Mouse (Mus musculus) large intestine, adult 2 months (tissue): ENCODE results near the gene Katnbl1. TPM values are rescaled to one million over a fixed set of nuclear protein-coding genes. Genes with fewer than 3 reads are reported as not detected.

Experiments used
- DNase-seq: peaks from one replicate; pipeline ENCODE4 v3.0.0-alpha.2; 2012; ENCODE audit warnings: low read depth, low spot score
- WGBS: fragments of 180-500 bp; shearing (Covaris S2); methylation state at CpG from one replicate; pipeline ENCODE4 v1.1.7; 2018; 5-methylcytosine and 5-hydroxymethylcytosine counted together
- polyA plus RNA-seq: library from polyadenylated mRNA; depleted of rRNA; stranded (reverse); fragments of >200 nt; gene quantifications from 2 replicates; pipeline ENCODE4 v1.2.3, GENCODE M21; 2012; rRNA removed

The Katnbl1 gene
- 1.8 and 2.2 TPM in 2 replicates for polyA plus RNA-seq

DNA sequence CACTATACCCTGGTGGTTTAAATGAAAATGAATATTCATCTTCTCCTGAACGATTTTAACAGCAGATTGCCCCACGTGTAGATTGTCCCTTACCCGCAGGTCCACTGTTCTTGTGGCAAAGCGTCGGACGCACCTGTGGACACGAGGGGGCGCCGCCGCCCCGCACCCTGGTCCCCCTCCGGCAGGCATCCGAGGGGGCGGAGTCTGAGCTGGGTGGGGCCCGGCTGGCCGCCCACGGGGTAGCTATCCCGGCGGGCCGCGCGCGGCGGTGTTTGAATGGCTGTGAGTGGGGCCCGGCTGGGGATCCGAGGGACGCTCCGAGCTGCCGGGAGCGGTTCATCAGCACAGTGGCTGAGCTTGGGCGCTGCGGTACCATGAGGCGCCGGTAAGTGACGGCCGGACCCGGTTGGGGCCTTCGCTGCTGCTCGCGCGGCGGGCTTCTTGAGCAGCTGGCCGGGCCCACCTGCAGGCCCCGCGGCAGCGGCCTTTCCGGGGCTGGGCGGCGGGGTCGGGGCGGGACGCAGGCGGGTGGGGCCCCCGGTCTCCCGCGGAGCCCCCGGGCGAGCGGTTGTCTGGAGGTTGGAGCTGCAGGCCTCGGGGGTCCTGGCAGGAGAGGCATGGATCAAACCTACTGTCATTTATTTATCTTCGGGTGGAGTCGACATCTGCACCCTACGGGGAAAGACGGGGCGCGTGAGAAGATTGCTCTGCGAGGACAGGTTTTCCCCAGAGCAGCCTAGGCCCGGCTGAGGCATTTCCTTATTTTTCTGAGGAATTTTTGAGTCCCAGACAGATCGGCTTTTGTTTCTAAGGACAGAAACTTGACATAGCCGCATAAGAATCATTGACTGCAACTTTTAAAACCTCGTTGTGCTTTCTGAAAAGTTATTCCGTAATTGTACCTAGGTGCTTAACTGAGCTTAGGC, at the start of gene Katnbl1:
Katnbl1 (plus strand) TSS at position 239 of the 926 bp plus-strand sequence.
- DNase-seq = peak; percentile 75
- under 1% methylated on average over 72 of the region's 72 CpGs for WGBS

DNA sequence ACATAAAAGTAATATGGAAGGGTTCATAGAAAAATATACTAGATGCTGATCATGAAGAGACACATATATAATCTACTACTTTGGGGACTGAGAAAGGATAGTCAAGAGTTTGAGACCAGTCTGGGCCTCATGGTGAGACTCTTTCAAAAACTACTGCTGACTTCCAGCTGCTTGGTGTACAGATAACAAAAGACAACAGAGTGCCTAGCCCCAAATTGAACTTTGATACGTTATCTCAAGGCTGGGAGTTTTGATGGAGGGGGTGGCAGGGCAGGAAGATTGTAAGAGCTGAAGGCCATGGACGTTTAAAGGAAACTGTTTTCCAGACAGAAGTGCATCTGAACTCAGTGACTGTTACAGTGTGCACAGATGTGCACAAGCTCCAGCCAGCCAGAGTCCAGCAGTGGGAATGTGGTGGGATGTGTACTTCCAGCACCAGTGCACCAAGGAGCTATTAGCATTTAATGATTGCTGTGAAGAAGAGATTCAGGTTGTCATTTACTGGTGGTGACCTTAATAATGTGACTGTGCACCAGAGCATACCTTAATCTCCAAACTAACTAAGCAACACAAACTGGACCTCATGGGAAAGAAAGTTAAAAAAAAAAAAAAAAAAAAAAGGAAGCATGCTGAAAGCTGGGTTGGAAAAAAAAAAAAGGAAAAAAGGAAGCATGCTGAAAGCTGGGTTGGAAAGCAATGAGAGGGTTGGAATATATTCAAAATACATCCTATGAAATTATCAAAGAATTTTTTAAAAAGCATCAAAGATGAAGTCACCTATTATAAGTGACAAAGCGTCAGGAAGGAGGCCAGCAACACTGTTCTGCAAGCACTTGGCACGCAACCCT, 46.7 kb upstream of the Katnbl1 start:
- no peak for DNase-seq
- 41% methylated on average over 4 of the region's 4 CpGs for WGBS

DNA sequence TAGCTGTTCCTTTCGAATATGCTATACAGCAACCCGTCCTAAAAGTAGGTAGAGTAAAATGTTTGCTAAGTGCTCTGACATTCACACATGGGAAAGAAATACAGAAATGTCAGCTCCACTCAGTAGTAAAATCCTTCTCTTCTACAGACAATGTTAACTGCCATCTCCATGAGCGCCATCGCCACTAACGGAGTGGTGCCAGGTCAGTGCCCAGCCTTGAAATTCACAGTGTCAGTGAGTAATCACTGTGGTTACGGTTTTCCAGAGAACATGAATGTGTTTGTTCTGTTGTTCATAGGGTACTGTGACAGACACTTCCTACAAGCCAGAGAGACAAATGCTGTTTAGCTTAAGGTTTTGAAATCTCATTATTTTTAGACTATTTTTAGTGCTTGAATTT, 41.8 kb upstream of the Katnbl1 start:
- DNase-seq = no peak
- 92% methylated on average over 6 of the region's 6 CpGs for WGBS

DNA sequence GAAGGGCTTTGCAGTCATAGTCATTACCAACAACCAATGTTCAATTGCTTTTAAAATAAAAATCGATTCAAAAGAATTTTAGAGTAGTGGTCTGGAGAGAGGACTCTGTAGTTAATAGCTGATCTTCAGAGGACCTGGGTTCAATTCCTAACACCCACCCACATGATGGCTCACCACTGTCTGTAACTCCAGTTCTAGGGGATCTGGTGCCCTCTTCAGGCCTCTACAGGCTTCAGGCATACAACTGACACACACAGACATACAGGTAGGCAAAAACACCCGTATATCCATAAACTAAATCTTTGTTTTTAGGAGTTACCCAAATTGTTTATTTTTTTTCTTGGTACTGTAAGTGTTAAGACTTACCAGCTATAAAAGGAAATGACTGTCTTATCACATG, 39.3 kb upstream of the Katnbl1 start:
- WGBS = 83% methylated on average over 2 of the region's 2 CpGs
- no peak for DNase-seq

DNA sequence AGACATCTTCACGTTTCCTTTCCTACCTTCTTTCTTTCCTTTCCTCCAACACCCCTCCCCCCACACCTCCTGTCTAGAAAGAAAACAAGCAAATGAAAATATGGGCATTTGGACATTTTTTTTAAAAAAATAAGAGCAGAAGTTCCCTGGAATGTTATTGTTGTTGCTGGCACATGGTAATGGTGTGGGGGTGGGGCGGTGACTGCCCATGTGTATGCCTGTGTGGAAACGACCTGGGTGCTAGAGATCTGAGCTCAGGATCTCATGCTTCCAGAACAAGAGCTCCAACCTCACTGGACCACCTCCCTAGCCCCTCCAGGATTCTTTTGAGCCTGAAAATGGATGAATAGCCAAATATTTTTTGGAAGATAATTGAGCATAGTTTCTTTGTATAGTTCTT, 37.9 kb upstream of the Katnbl1 start:
- 64% methylated on average over 3 of the region's 3 CpGs for whole genome bisulfite sequencing
- no peak for DNase-seq

DNA sequence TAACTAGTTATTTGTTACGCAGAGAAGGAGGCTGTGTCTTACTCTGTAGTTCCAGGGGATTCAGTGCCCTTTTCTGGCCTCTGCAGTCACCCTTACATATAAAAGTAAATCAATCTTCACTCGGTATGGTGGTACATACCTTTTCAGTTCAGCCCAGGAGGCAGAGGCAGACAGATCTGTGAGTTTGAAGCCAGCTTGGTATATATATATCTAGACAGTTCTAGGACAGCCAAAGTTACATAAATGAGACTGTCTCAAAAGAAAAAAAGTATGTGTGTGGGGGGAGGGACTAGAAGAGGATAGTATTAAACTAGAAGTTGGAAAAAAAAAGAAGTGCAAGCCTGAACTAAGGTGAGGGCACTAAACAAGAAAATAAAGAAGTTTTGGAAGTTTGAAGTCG, 30.8 kb upstream of the Katnbl1 start:
- no peak for DNase-seq
- WGBS = 88% methylated on average over 3 of the region's 3 CpGs

DNA sequence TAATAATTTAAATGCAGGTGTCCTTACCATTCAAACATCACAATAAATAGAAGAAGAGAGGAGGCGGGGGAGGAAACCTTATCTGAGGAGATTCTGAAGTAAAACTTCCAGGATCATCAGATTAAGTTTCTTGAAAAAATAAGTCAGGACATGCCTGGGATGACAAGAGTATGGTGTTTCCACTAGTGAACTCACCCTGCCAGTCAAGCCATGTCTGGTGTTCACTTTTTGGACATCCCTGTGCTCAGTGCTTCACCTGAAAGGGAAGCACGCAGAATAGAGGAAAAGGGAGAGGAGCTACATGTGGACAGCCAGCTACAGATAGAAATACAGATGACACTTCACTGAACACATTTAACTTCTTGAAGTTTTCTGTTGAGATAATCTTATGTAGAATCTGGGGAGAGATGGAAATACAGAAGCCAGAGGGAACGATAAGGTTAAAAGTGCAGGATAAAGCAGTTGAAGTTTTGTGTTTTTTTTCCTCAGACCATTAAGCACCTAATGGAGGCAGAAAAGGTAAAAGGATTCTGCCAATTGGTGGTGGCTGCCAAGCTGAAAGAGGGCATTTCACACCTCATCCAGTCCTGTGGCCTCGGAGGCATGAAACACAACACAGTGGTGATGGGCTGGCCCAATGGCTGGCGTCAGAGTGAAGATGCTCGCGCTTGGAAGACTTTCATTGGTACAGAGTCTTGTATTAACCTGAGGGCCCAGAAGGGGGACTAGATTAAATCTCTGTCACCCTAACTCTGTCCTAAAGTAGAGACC, 25.1 kb upstream of the Katnbl1 start:
- DNase-seq = no peak
- WGBS = 88% methylated on average over 7 of the region's 7 CpGs

DNA sequence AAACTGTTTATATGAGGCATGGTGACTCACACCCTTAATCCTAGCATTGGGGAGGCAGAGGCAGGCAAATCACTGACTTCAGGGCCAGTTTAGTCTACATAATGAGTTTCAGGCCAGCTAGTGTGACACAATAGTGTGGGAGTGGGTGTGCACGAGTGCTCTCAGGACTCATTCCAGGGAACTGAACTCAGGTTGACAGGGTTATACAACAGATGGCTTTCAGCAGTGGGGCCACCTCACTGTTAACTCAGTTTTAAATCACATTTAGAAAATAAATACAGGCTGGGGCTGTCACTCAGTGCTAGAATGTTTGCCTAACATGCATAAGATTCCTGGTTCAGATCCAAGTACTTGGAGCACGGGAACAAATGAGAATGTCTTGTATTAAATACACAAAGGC, 19.4 kb upstream of the Katnbl1 start:
- WGBS = 58% methylated on average over 2 of the region's 2 CpGs

DNA sequence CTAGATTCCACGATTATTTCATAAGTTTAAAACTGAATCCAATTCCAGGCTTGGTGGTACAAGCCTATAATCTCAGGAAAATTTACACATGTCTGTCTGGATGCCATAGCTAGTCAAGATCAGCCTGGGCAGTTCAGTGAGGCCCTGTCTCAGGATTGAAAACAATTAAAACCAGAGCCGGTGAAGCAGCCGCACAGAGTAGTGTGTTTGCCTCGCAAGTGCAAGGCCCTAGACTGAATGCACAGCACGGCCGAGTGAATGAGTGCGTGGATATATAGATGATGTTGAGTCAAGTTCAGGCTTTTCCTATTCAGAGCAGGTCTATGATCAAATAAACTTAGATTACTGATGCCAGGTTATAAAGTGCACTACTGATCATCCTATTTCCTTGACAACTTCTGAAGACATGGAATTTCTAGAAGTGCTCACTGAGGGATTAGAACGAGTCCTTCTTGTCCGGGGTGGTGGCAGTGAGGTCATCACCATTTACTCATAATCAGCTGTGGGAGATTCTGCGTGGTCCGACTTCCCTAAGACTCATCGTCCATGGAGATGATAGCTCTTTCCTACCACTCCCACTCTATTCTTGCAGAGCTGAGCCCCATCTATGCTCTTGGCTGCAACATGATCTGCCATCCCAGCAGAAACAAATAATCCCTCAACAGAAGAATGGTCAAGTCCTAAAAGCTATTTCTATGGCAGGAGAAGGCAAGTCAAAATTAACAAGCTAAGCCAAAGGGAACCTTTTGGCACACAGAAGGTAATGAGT, 18.8 kb upstream of the Katnbl1 start:
- WGBS = 82% methylated on average over 12 of the region's 12 CpGs

More for the DNA sequence above, 19.4 kb upstream of the Katnbl1 start:
- no peak for DNase-seq

DNA sequence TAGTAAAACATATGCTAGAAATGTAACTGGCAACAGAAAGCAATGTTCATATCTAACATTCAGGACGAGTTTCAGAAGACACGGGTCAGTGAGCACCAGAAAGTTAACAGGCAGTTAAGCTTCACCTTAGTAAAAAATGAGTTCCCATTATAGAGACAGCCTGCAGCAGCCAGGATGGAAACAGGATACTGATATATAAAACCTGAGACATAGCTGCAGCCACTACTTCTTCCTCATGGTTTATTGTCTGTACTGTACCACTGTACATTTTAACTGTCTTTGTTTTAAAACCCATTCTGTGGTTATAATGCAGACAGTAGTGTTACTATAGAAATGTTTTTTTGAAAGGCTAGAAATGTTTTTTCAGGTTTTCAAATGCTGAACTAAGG, 18.2 kb upstream of the Katnbl1 start:
- WGBS = 84% methylated on average over 2 of the region's 2 CpGs
- DNase-seq = no peak

More for the DNA sequence above, 18.8 kb upstream of the Katnbl1 start:
- no peak for DNase-seq

DNA sequence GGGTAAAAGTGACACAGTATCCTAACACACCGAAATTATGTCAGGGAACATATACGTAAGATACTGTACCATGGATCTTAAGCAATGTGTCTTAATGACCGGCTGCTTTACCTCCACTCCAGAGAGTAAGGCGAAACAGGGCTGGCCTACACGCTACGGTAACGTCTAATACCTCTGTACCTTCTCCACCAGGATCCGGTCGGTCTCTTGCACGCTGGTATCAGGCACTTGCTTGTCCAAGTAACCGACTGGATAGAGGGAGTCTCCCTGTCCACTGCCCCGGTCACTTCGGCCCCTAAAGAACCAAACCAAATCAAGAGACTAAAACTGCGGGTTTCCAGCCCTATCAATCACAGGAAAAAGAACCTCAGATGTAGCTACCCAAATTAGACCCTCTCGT, 11.8 kb upstream of the Katnbl1 start:
- 8% methylated on average over 15 of the region's 15 CpGs for WGBS
- DNase-seq = no peak

DNA sequence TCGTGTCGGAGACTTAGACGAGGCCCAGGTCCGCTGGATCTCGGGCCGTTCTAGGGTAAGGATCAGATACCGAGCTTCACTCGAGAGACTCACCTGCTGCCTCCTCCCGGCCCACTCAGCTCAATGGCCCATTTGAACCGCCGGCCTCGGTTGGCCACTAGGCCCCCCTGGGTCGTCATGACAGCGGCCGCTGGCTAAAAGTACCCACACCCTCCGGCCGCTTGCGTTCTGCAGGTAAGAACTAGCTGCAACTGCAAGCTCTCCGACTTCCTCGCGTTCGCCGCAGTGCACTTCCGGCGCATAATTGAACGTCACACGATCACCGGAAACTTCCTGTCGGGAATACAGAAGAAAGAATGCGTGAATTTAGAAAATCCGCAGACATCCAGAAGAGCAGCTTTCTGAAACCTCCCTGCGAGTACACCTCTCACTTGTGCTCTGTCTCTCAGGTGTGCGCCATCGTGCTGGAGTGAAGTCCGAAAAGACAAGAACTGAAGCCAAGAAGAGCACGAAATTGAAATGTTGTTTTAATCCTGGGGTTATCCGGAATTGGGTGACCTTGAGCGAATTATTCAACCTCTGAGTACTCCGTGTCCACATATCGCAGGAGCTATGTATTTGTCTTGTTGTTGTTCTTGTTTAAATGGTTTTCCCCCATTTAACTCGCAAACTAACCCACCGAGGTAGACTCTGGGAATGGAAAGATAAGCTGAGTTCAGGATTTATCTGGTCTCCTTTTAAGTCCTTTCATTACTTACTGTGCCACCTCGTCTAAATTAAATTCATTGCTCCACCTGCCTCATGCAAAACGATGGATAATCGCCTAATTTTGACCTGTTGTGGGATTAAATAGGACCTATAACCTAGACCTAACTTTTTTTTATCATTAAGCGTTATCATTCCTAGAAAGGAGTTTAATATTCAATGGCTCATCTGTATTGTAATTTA, 11.0 kb upstream of the Katnbl1 start, which contains the start of gene Emc4:
Emc4 (minus strand) TSS at position 302 of the 948 bp plus-strand sequence.
- 1% methylated on average over 46 of the region's 46 CpGs for WGBS
- DNase-seq = peak; percentile 80

DNA sequence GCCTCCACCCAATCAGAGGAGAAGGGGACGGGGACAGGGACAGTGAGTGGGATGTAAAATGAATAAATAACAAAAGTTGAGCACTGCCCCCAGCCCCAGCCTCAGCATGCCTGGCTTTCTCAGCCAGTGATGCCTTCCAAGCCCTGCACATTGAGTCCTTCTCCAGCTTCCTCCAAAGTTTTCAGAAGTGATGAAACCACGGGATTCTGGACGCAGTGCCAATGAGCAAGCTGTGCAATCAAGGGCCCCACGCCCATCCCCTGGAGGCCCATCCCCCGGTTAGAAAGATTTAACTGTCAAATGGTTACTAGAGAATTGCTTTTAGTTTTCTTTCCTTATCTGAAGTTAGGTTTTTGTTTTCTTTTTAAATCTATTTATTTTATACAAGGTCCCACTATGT, 9.1 kb upstream of the Katnbl1 start:
- no peak for DNase-seq
- 33% methylated on average over 5 of the region's 5 CpGs for WGBS

DNA sequence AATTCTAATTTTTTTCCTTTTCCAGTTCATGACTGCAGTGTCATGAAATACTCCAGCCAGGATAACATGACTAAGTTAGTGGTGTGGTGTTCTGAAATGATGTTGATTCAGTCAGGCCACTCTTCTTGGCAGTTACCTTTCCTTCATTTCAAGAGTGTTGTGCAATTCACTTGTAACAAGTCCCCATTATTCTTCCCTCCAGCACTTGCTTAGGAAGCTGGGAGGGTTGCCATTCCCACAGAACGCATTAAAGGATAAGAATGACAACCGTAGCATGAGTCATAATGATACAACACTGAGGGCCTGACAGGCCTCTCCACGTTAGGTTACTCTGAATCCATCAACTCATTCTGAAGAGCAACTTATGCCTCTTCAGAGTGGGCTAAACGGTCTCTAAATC, 5.9 kb upstream of the Katnbl1 start:
- no peak for DNase-seq
- 35% methylated on average over 4 of the region's 4 CpGs for whole genome bisulfite sequencing

DNA sequence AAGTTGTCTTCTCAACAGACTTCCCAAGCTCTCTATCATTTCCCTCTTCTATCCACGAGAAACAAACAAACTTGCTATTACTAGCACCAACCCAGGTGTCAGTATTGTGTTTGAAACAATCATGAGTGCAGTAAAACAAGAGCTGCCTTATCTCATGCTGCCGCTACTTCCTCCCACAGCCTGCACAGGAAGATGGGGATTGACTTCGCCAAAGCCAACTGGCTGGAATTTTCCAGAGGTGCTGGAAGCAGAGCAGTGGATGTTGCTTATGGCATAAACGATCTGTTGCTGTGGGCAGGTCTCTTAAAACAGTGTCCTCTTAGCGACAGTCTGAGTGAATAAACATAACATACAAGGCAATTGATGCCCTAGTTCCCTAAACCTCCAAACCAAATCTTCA, 4.4 kb upstream of the Katnbl1 start:
- WGBS = 25% methylated on average over 5 of the region's 5 CpGs
- no peak for DNase-seq

DNA sequence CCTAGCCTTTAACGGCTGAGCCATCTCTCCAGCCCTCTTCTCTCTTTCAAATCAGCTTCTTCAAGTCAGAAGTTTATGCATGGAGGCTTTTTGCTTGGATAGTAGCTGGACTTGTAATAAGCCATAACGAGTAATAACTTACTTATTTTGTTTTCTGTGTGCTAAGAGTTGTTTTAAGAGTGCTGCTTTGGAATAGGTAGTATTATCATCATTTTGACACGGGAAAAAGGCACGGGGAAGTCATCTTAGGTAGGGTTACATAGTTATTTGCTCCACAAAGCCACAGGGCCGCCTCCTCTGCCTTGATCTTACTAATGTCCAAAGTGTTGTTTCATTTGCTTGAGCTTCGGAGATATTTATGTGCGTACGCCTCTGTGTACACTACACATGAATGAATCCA, 1.1 kb downstream of the Katnbl1 start:
- WGBS = 9% methylated on average over 8 of the region's 8 CpGs
- DNase-seq = no peak

DNA sequence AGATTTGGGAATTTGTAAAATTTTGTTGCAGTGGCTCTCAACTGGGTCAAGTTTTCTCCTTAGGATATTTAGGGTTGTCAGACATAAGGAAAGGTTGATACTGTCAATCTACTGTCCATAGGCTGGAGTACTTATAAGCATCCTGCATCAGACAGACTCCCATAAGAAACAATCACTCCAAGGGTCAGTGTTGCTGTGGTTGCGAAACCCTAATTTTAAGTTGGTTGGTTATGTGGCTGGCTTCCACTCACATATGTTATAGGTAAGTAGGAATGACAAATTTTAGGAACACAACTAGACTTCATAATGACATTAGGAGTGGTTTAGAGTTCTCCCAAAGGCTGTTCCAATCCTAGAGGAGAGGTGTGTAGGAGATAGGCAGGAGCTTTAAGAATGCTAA, 2.2 kb downstream of the Katnbl1 start:
- WGBS = 90% methylated on average over 1 of the region's 1 CpGs
- no peak for DNase-seq

DNA sequence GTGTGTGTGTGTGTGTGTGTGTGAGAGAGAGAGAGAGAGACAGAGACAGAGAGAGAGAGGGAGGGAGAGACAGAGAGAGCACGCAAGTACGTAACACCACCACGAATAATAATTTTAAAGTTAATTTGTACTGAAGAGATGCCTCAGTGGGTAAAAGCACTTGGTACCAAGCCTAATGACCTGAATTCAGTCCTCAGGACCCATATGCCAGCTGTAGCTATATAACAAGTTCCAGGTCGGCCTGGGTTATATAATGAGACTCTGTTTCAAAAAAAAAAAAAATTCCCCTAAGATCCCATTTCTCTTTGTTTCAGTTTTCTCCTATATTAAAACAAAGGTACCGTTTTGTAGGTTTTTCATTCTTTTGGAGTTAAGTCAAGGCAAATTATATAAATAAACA, 11.8 kb downstream of the Katnbl1 start:
- no peak for DNase-seq
- 84% methylated on average over 5 of the region's 5 CpGs for WGBS
